Mouse (Mus musculus): ENCODE data around the gene Klk1b26.
"Not testable (repeated sequence)": the region's sequence is repeated elsewhere in the genome, so short reads cannot be mapped to it uniquely, and the experiment has no call there.

Gene Klk1b26

DNA sequence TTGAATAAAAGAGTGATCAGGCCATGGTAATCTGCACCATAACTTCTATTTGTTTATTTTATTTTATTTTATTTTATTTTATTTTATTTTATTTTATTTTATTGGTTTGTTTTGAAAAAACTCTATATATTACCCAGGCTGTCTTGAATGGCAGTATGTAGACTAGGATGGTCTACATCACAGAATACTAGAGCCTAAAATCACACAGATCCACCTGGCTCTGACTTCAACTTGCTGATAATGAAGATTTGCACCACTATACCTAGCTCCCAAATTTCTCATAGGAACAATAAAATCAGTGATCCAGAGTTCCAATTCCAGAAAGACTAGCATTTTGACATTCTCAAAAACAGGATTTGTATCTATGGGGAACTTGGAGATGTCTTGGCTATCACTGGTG, at the start of gene Klk1b26:
Gene Klk1b26 (plus strand): TSS at position 301 of the 400 bp plus-strand sequence.
- in situ Hi-C loops (cut with MboI; ENCODE audit: low pct_unique_long_range_greater_than_20kb in 1 of 2, low sequenced_read_pairs in 2 of 2, unreplicated experiment in 1 of 2) = not testable (repeated sequence)

GRCm38 (mm10) chr7:43966451-43966850, 45.5 kb upstream of the Klk1b26 start, which contains the start of gene Klk1b1:
TSS of gene Klk1b1 (plus strand) at chr7:43966751.
- in situ Hi-C loops (cut with MboI; ENCODE audit: low pct_unique_long_range_greater_than_20kb in 1 of 2, low sequenced_read_pairs in 2 of 2, unreplicated experiment in 1 of 2) = loop anchor here in 1 of 2 experiments (10.0 kb wide), 1 partner anchor 128 kb away; no protein-coding TSS in a partner anchor

DNA sequence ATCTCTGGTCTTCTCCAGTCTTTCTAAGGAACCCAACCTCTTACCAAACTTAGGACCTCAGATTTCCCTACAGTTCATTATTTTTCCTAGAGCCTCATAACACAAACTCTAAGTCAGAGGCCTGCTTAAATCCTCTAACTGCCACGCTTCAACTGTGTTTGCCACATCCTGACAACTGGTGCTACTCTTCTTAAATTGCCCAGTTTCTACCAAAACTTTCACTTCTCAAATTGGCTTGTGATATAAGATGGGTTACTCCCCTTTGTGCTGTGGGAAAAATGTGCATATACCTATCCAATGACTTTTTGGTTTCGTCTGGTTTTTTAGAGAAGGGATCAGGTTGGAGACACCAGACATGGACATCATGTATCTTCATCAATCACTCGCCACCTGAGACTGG, 44.9 kb upstream of the Klk1b26 start:
- in situ Hi-C loops (cut with MboI; ENCODE audit: low pct_unique_long_range_greater_than_20kb in 1 of 2, low sequenced_read_pairs in 2 of 2, unreplicated experiment in 1 of 2) = loop anchor here in 1 of 2 experiments (10.0 kb wide), 1 partner anchor 128 kb away; no protein-coding TSS in a partner anchor

- in situ Hi-C loops (cut with MboI; ENCODE audit: low pct_unique_long_range_greater_than_20kb in 1 of 2, low sequenced_read_pairs in 2 of 2, unreplicated experiment in 1 of 2) = loop anchor here in 1 of 2 experiments (10.0 kb wide), 1 partner anchor 127 kb away; no protein-coding TSS in a partner anchor
These were observed 44.4 kb upstream of the Klk1b26 start for GRCm38 (mm10) chr7:43967612-43968011.

DNA sequence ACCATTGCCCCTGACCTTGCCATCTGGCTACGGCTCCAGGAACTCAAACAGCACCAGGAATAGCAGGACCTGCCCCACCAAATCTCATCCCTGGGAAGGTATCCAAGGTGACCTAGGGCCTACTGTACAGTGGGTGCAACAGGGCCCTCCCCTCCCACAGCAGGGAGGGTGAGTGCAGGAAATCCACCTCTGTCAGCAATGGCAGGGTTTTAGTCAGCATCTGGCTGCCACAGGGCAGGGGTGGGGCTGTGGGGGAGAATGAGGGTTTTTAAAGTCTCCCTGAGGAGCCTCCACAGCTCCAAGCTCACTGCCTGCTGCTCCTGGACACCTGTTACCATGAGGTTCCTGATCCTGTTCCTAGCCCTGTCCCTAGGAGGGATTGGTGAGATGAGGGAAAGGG, 36.2 kb upstream of the Klk1b26 start, which contains the start of gene Klk1b9:
Gene Klk1b9 (plus strand): TSS at position 301 of the 400 bp plus-strand sequence.
- in situ Hi-C loops (cut with MboI; ENCODE audit: low pct_unique_long_range_greater_than_20kb in 1 of 2, low sequenced_read_pairs in 2 of 2, unreplicated experiment in 1 of 2) = not testable (repeated sequence)

DNA sequence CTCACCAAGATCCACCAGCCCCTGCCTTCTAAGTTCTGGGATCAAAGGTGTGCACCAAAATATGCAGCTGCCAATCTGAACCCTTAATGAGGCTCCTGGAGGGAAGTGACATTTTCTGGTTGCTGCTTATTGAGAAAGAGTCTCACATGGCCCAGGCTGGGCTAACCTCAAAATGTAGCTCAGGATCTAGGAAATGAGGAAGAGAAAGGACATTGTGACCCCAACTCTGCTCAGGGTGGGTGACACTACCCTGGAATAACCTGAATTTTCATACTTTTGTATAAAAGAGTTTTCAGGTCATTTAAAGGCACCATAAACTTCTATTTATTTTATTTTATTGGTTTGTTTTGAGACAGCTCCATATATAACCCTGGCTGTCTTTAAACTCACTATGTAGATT, 26.3 kb upstream of the Klk1b26 start:
- in situ Hi-C loops (cut with MboI; ENCODE audit: low pct_unique_long_range_greater_than_20kb in 1 of 2, low sequenced_read_pairs in 2 of 2, unreplicated experiment in 1 of 2) = no loop called here

DNA sequence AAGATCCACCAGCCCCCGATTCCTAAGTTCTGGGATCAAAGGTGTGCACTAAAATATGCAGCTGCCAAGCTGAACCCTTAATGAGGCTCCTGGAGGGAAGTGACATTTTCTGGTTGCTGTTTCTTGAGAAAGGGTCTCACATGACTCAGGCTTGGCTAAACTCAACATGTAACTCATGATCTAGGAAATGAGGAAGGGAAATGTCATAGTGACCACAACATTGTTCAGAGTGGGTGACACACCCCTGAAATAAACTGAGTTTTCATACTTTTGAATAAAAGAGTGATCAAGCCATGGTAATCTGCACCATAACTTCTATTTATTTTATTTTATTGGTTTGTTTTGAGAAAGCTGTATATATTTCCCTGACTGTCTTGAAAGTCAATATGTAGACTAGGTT, 17.1 kb upstream of the Klk1b26 start:
- in situ Hi-C loops (cut with MboI; ENCODE audit: low pct_unique_long_range_greater_than_20kb in 1 of 2, low sequenced_read_pairs in 2 of 2, unreplicated experiment in 1 of 2) = not testable (repeated sequence)

DNA sequence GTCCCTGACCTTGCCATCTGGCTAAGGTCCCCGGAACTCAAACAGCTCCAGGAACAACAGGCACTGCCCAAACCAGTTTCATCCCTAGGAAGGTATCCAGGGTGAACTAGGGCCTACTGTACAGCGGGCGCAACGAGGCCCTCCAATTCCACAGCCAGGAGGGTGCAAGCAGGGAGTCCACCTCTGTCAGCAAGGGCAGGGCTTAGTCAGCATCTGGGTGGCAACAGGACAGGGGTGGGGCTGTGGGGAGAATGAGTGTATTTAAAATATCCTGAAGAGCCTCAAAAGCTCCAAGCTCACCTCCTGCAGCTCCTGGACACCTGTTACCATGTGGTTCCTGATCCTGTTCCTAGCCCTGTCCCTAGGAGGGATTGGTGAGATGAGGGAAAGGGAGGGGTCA, 16.4 kb upstream of the Klk1b26 start, which contains the start of gene Klk1b11:
Gene Klk1b11 (plus strand): TSS at position 301 of the 400 bp plus-strand sequence.
- in situ Hi-C loops (cut with MboI; ENCODE audit: low pct_unique_long_range_greater_than_20kb in 1 of 2, low sequenced_read_pairs in 2 of 2, unreplicated experiment in 1 of 2) = not testable (repeated sequence)

DNA sequence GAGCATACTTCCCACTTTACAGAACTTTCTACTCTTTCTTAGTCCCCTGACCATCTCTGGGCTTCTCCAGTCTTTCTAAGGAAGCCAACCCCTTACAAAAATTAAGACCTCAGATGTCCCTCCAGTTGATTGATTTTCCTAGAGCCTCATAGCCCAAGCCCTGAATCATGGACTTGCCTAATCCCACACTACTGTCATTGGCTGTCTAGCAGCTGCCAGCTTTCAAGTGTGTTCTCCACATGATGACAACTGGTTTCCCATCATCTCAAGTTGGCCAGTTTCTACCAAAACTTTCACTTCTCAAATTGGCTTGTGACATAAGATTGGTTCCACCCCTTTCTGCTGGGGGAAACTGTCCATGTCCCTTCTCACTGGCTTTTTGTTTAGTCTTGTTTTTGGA, 7.1 kb upstream of the Klk1b26 start:
- in situ Hi-C loops (cut with MboI; ENCODE audit: low pct_unique_long_range_greater_than_20kb in 1 of 2, low sequenced_read_pairs in 2 of 2, unreplicated experiment in 1 of 2) = no loop called here

DNA sequence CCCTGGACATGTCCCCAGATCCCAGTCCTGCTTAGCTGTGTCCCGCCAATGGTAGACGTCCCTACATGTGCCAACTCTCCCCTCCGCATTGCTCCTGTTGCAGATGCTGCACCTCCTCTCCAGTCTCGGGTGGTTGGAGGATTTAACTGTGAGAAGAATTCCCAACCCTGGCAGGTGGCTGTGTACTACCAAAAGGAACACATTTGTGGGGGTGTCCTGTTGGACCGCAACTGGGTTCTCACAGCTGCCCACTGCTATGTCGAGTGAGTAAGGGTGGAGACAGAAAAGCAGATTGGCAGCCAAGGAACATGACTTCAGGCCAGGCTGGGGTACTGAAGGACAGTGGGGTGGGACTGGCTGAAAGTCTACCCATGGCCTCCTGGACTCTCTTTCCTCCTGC, 2.7 kb downstream of the Klk1b26 start:
- in situ Hi-C loops (cut with MboI; ENCODE audit: low pct_unique_long_range_greater_than_20kb in 1 of 2, low sequenced_read_pairs in 2 of 2, unreplicated experiment in 1 of 2) = not testable (repeated sequence)

GRCm38 (mm10) chr7:44015071-44015470, 3.1 kb downstream of the Klk1b26 start:
- in situ Hi-C loops (cut with MboI; ENCODE audit: low pct_unique_long_range_greater_than_20kb in 1 of 2, low sequenced_read_pairs in 2 of 2, unreplicated experiment in 1 of 2) = no loop called here

DNA sequence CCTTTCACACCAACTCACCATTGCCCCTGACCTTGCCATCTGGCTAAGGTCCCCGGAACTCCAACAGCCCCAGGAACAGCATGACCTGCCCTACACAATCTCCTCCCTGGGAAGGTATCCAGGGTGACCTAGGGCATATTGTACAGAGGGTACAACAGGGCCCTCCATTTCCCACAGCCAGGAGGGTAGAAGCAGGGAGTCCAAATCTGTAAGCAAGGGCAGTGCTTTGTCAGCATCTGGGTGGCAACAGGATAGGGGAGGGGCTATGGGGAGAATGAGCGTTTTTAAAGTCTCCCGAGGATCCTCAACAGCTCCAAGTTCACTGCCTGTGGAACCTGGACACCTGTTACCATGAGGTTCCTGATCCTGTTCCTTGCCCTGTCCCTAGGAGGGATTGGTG, 40.0 kb downstream of the Klk1b26 start, which contains the start of gene Klk1b27:
Gene Klk1b27 (plus strand): TSS at position 301 of the 400 bp plus-strand sequence.
- in situ Hi-C loops (cut with MboI; ENCODE audit: low pct_unique_long_range_greater_than_20kb in 1 of 2, low sequenced_read_pairs in 2 of 2, unreplicated experiment in 1 of 2) = not testable (repeated sequence)

Data from mouse embryonic stem cell (cell line).